Comparison of ENCODE assay signal across 25 mouse cellular contexts in the genomic region with DNA sequence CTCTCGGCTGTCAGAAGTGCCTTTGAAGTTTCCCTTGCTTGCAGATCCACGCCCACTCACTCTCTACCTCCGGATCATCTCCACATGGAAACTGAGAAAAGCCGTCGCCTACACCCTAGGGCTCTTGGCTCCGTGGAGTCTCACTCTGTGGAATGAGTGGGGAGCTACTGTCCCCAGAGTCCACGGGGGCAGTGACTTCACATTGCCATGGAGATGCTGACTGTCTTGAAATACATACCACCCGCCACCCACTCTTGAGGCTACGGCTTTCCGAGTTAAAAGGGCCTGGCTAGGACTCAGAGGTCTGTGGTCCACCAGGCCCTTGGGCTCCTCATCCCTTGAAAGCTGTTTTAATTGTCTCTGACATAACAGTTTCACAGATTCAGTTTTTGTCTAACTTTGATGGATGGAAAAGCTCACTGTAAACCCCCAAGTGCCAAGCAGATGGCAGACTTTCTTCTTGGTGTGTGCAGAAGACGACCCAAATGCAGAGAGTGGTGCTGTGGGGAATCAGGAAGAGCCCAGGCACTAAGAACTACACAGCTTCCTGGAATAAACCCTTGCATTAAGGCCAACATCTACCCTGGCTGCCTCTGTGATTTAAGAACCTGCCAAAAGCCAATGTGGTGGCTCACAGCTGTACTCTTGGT. TPM values are rescaled to one million over a fixed set of nuclear protein-coding genes. Genes with fewer than 3 reads are reported as not detected.
DNase-seq lines count a peak whose midpoint lies in the region; ATAC-seq and TF ChIP-seq lines count a peak whose summit lies in the region.
"Had no signal": no experiment of that assay in that cellular context is flagged by ENCODE, and none has a peak within 500 bp of the region (broad histone marks: within the 10 kb centered on the region; RNA-seq: fewer than 3 reads in every experiment).

No protein-coding gene starts in this region.

- no peaks in the 10 kb centered on the region for H3K9me3 ChIP-seq in midbrain, postnatal 0 days (ENCODE audit: low read length)
- H3K9me3 ChIP-seq in midbrain, embryonic 16.5 days (replicated peaks; ENCODE audit: control insufficient read depth, low read length, poor library complexity, severe bottlenecking): no peaks in the 10 kb centered on the region
- H3K9me3 ChIP-seq: forebrain, embryonic 15.5 days; hindbrain, embryonic 15.5 days; limb, embryonic 15.5 days; midbrain, embryonic 12.5 days; neural tube, embryonic 15.5 days had no signal

- intact Hi-C loops in left cerebral cortex, postnatal 14 days (cut with DNase I): loop anchor here (2.0 kb wide), 1 partner anchor 110 kb away; no protein-coding TSS in a partner anchor
- intact Hi-C loops in gastrocnemius, postnatal 36 days (cut with DNase I): no loop called here
- intact Hi-C loops in heart, adult 2 months (cut with DNase I): no loop called here

- H3K4me3 ChIP-seq in midbrain, postnatal 0 days (ENCODE audit: low read depth, low read length): no peak overlapping the region
- H3K4me3 ChIP-seq in midbrain, embryonic 16.5 days (ENCODE audit: low read depth, low read length): no peak overlapping the region
- no peak overlapping the region for H3K4me3 ChIP-seq in heart, adult 2 months
- H3K4me3 ChIP-seq: forebrain, embryonic 15.5 days; hindbrain, embryonic 15.5 days; limb, embryonic 15.5 days; midbrain, embryonic 12.5 days; myocyte; neural tube, embryonic 15.5 days had no signal

- no peaks in the 10 kb centered on the region for H3K36me3 ChIP-seq in midbrain, postnatal 0 days (ENCODE audit: insufficient read depth, low read length)
- no peaks in the 10 kb centered on the region for H3K36me3 ChIP-seq in midbrain, embryonic 16.5 days (ENCODE audit: control insufficient read depth, insufficient read depth, low read length)
- H3K36me3 ChIP-seq in heart, adult 2 months (ENCODE audit: control insufficient read depth, insufficient read depth, low read length): no peaks in the 10 kb centered on the region
- H3K36me3 ChIP-seq: forebrain, embryonic 15.5 days; G1E; hindbrain, embryonic 15.5 days; limb, embryonic 15.5 days; midbrain, embryonic 12.5 days; neural tube, embryonic 15.5 days had no signal

- no peak for TF ChIP-seq EP300 in heart, adult 2 months (IDR thresholded peaks at IDR 0.05; ENCODE audit: insufficient read depth, low read depth, low read length)

- no peak for DNase-seq in midbrain, postnatal 0 days (ENCODE audit: low spot score)
- DNase-seq in frontal cortex, postnatal 25 days (ENCODE audit: low spot score in 2 of 2): peak; percentile 29 to 40
- peak; percentile 75 to 90 for DNase-seq in left cerebral cortex, postnatal 14 days (ENCODE audit: low spot score in 2 of 2)
- DNase-seq in telencephalon, adult 2 months (ENCODE audit: low read depth, low spot score): peak; percentile 89
- no peak for DNase-seq in gastrocnemius, postnatal 36 days
- no peak for DNase-seq in heart, adult 2 months
- DNase-seq: cerebellum, adult 9-10 months; gastrocnemius, postnatal 25 days; heart, postnatal 14 days; kidney, adult 11 months; kidney, postnatal 10 days; liver, postnatal 0 days; retina, postnatal 1 day; thymus, postnatal 25 days had no signal

- H3K9ac ChIP-seq in midbrain, postnatal 0 days (replicated peaks; ENCODE audit: low read length, poor library complexity, severe bottlenecking): no peak overlapping the region
- no peak overlapping the region for H3K9ac ChIP-seq in midbrain, embryonic 16.5 days (ENCODE audit: low read depth, low read length)
- no peak overlapping the region for H3K9ac ChIP-seq in heart, adult 2 months (ENCODE audit: low read depth, low read length)
- H3K9ac ChIP-seq: forebrain, embryonic 15.5 days; hindbrain, embryonic 15.5 days; limb, embryonic 15.5 days; liver, postnatal 0 days; midbrain, embryonic 12.5 days; neural tube, embryonic 15.5 days had no signal

- no peak overlapping the region for H3K4me2 ChIP-seq in midbrain, postnatal 0 days (ENCODE audit: low read depth, low read length, poor library complexity, severe bottlenecking)
- H3K4me2 ChIP-seq in midbrain, embryonic 16.5 days (ENCODE audit: low read length): no peak overlapping the region
- H3K4me2 ChIP-seq: forebrain, embryonic 15.5 days; heart, embryonic 11.5 days; hindbrain, embryonic 15.5 days; limb, embryonic 15.5 days; midbrain, embryonic 12.5 days; neural tube, embryonic 15.5 days had no signal

- H3K27ac ChIP-seq in midbrain, postnatal 0 days (ENCODE audit: low read depth, low read length): no peak overlapping the region
- H3K27ac ChIP-seq in midbrain, embryonic 16.5 days (ENCODE audit: low read length): no peak overlapping the region
- H3K27ac ChIP-seq in heart, adult 2 months: no peak overlapping the region
- H3K27ac ChIP-seq: forebrain, embryonic 15.5 days; hindbrain, embryonic 15.5 days; limb, embryonic 15.5 days; macrophage; midbrain, embryonic 12.5 days; neural tube, embryonic 15.5 days had no signal

- WGBS in midbrain, postnatal 0 days: 36% methylated on average over 11 of the region's 11 CpGs
- WGBS in midbrain, embryonic 16.5 days: 51% methylated on average over 11 of the region's 11 CpGs
- 58% methylated on average over 11 of the region's 11 CpGs for WGBS in heart, adult 2 months

- no peak for ATAC-seq in midbrain, postnatal 0 days (ENCODE audit: low FRiP score)
- no peak for ATAC-seq in midbrain, embryonic 16.5 days
- ATAC-seq: CD4-positive, CD25-positive, alpha-beta regulatory T cell, adult 4 months; forebrain, embryonic 15.5 days; liver, postnatal 0 days had no signal

- no peaks in the 10 kb centered on the region for H3K79me2 ChIP-seq in heart, adult 2 months (replicated peaks; ENCODE audit: control insufficient read depth, insufficient read depth, low read length)

- no peaks in the 10 kb centered on the region; the same call in 1 of the 2 replicates for H3K4me1 ChIP-seq in midbrain, postnatal 0 days (ENCODE audit: insufficient read depth, low read length)
- peaks cover 19% of the 10 kb centered on the region for H3K4me1 ChIP-seq in midbrain, embryonic 16.5 days (ENCODE audit: control insufficient read depth, insufficient read depth, low read length)
- H3K4me1 ChIP-seq in heart, adult 2 months (ENCODE audit: control insufficient read depth, insufficient read depth, low read length): no peaks in the 10 kb centered on the region

- no peaks in the 10 kb centered on the region for H3K27me3 ChIP-seq in midbrain, postnatal 0 days (ENCODE audit: insufficient read depth, low read length)
- no peaks in the 10 kb centered on the region for H3K27me3 ChIP-seq in midbrain, embryonic 16.5 days (ENCODE audit: control insufficient read depth, insufficient read depth, low read depth, low read length)
- no peaks in the 10 kb centered on the region for H3K27me3 ChIP-seq in heart, adult 2 months (ENCODE audit: control insufficient read depth, insufficient read depth, low read length)
- H3K27me3 ChIP-seq: forebrain, embryonic 15.5 days; hindbrain, embryonic 15.5 days; limb, embryonic 15.5 days; neural tube, embryonic 15.5 days had no signal

- TF ChIP-seq CTCF in midbrain, postnatal 0 days (IDR thresholded peaks at IDR 0.05): peak; percentile 54
- TF ChIP-seq CTCF in heart, adult 2 months (IDR thresholded peaks at IDR 0.05): no peak

- TF ChIP-seq POLR2A in heart, adult 2 months (IDR thresholded peaks at IDR 0.05; ENCODE audit: insufficient read depth, low read depth, low read length): no peak

RNA-seq across cellular contexts. Expression of a gene that starts 49.0 kb away (rescaled TPM):
- total RNA-seq in midbrain, postnatal 0 days (2014; rRNA removed): 0.52 and 2.1 TPM in 2 replicates
- polyA plus RNA-seq in midbrain, postnatal 0 days (2015; fragmentation: Nextera tagmentation; extraction: Ambion mirVana): 1.8 and 2.8 TPM in 2 replicates
- polyA plus RNA-seq in midbrain, embryonic 16.5 days (2015; fragmentation: Nextera tagmentation; extraction: Ambion mirVana): 3.5 and 3.6 TPM in 2 replicates
- 10 to 100 TPM; 52.5 to 54.4 TPM for total RNA-seq in left cerebral cortex, postnatal 14 days (2021)
- under 1 TPM in 1 of 2 experiments, not detected in 1; 0.10 TPM for total RNA-seq in gastrocnemius, postnatal 36 days (2021)
- not detected for total RNA-seq in heart, adult 2 months (2021)
- polyA plus RNA-seq in heart, adult 2 months (2012; rRNA removed): 0.04 TPM in 1 of 2 replicates, not detected in the other
- polyA plus RNA-seq: CD4-positive, CD25-positive, alpha-beta regulatory T cell, adult 4 months; G1E; macrophage; myocyte had no signal

Comparison
In these comparisons a context has a peak if more than half of its experiments do, and no peak if none do; other contexts are left out.
1. DNase-seq: peak in frontal cortex, postnatal 25 days (2 of 2), left cerebral cortex, postnatal 14 days (2 of 2) and telencephalon, adult 2 months (single experiment); none in midbrain, postnatal 0 days (single experiment), gastrocnemius, postnatal 36 days (0 of 2) and heart, adult 2 months (0 of 2).
2. RNA of a gene that starts 49.0 kb away (total RNA-seq): 52.5 to 54.4 TPM in left cerebral cortex, postnatal 14 days; 0.52 to 2.1 TPM in midbrain, postnatal 0 days, 0.10 TPM in gastrocnemius, postnatal 36 days and not detected in heart, adult 2 months; every median in the first group is over 10 times any median in the second.